Mouse (Mus musculus) bone marrow, adult 2 months (tissue): ENCODE data around the gene Selenon.

Experiments
- CTCF ChIP-seq: fragments of 200-500 bp; IDR thresholded peaks from 2 replicates; pipeline ENCODE4 v1.5.1; 2011; ENCODE audit warnings: low read length, control low read depth; ENCODE audit not compliant: control insufficient read depth, insufficient read depth
- POLR2A ChIP-seq: fragments of 200-500 bp; IDR thresholded peaks from 2 replicates; pipeline ENCODE4 v1.6.1; 2011; ENCODE audit warnings: low read depth, mild to moderate bottlenecking, control low read depth, low read length, borderline replicate concordance; ENCODE audit not compliant: control insufficient read depth

GRCm38 (mm10) chr4:134512798-134513197 is 39.2 kb downstream of the Selenon start:
- no peak for TF ChIP-seq POLR2A
- peak; percentile 59 for TF ChIP-seq CTCF
